Mouse (Mus musculus) midbrain, postnatal 0 days (tissue): ENCODE results near the gene D6Ertd527e. TPM values are rescaled to one million over a fixed set of nuclear protein-coding genes. Genes with fewer than 3 reads are reported as not detected.
A peak's percentile ranks its signal among the peaks of the same experiment; 100 is the strongest.
"Not testable (repeated sequence)": the region's sequence is repeated elsewhere in the genome, so short reads cannot be mapped to it uniquely, and the experiment has no call there.

Source experiments
- ATAC-seq: fragments of 200-750 bp; cut with Nextera tagmentation; 2 replicates; pipeline ENCODE4 v1.8.0; 2017; ENCODE audit warnings: moderate number of reproducible peaks, mild to moderate bottlenecking, moderate TSS enrichment, moderate library complexity; ENCODE audit not compliant: low FRiP score
- DNase-seq: peaks from one replicate; pipeline ENCODE4 v3.0.0-alpha.2; 2015; ENCODE audit warnings: low spot score
- H3K27ac ChIP-seq: fragments of 300-500 bp; sonication (generic); 2 replicates; pipeline ENCODE4 v1.5.1; 2014; ENCODE audit warnings: low read depth, mild to moderate bottlenecking, low read length, mixed read lengths
- H3K27me3 ChIP-seq: fragments of 300-500 bp; sonication (generic); 2 replicates; pipeline ENCODE4 v1.6.1; 2014; ENCODE audit warnings: low read length, control low read depth, mixed read lengths; ENCODE audit not compliant: insufficient read depth
- H3K36me3 ChIP-seq: fragments of 300-500 bp; sonication (generic); 2 replicates; pipeline ENCODE4 v1.6.1; 2014; ENCODE audit warnings: low read length, control low read depth, mixed read lengths; ENCODE audit not compliant: insufficient read depth
- H3K4me1 ChIP-seq: fragments of 300-500 bp; sonication (generic); 2 replicates; pipeline ENCODE4 v1.6.1; 2014; ENCODE audit warnings: mild to moderate bottlenecking, control low read depth, antibody characterized with exemption, low read length, mixed read lengths; ENCODE audit not compliant: insufficient read depth
- H3K4me2 ChIP-seq: fragments of 300-500 bp; sonication (generic); 2 replicates; pipeline ENCODE4 v1.6.1; 2014; ENCODE audit warnings: low read depth, mild to moderate bottlenecking, low read length, mixed read lengths; ENCODE audit not compliant: poor library complexity, severe bottlenecking
- H3K4me3 ChIP-seq: fragments of 300-500 bp; sonication (generic); 2 replicates; pipeline ENCODE4 v1.5.1; 2014; ENCODE audit warnings: low read depth, mild to moderate bottlenecking, low read length, moderate library complexity
- H3K9ac ChIP-seq: fragments of 300-500 bp; sonication (generic); replicated peaks from 2 replicates; pipeline ENCODE4 v1.6.1; 2014; ENCODE audit warnings: mild to moderate bottlenecking, low read length, moderate library complexity, mixed read lengths; ENCODE audit not compliant: poor library complexity, severe bottlenecking
- H3K9me3 ChIP-seq: fragments of 300-500 bp; sonication (generic); 2 replicates; pipeline ENCODE4 v1.6.1; 2016; ENCODE audit warnings: low read length, control low read depth
- CTCF ChIP-seq: IDR thresholded peaks from 2 replicates; pipeline ENCODE4 v1.5.1; 2016; ENCODE audit warnings: antibody characterized with exemption, mild to moderate bottlenecking
- WGBS: fragments of 180-500 bp; shearing (Covaris S2); extraction: QIAGEN DNeasy Blood & Tissue Kit; methylation state at CpG from one replicate; pipeline ENCODE4 v1.1.7; 2014; 5-methylcytosine and 5-hydroxymethylcytosine counted together
- polyA plus RNA-seq: library from polyadenylated mRNA; unstranded; fragments of >200 nt; fragmentation: Nextera tagmentation; extraction: Ambion mirVana; gene quantifications from 2 replicates; pipeline ENCODE4 v1.2.1, GENCODE M21; 2015
- total RNA-seq: library from RNA; depleted of rRNA; stranded (reverse); fragments of >200 nt; gene quantifications from 2 replicates; pipeline ENCODE4 v1.2.3, GENCODE M21; 2014

The D6Ertd527e gene
- total and polyA plus RNA-seq, 2 experiments from 2014 or later, result 0.41 to 0.77 TPM

- 90% methylated on average over 5 of the region's 5 CpGs for WGBS
- Histone ChIP-seq H3K9me3 (no peaks in the 10 kb centered on the region), H3K4me3 (no peak overlapping the region), H3K4me2 (no peak overlapping the region), H3K27ac (no peak overlapping the region), H3K9ac (no peak overlapping the region), H3K36me3 (peaks cover 26% of the 10 kb centered on the region), H3K27me3 (no peaks in the 10 kb centered on the region), H3K4me1 (no peaks in the 10 kb centered on the region)
- TF ChIP-seq CTCF, result no peak
- no peak for ATAC-seq
- DNase-seq, result no peak
Measured at GRCm38 (mm10) chr6:87092476-87092875, 12.1 kb upstream of the D6Ertd527e start.

GRCm38 (mm10) chr6:87093631-87094030 is 10.9 kb upstream of the D6Ertd527e start:
- H3K9me3 ChIP-seq, H3K9ac ChIP-seq, H3K4me2 ChIP-seq, ATAC-seq, H3K4me3 ChIP-seq, H3K27me3 ChIP-seq, DNase-seq, H3K27ac ChIP-seq, H3K4me1 ChIP-seq: not testable (repeated sequence)
- 91% methylated on average over 8 of the region's 8 CpGs for WGBS
- H3K36me3 ChIP-seq, result peaks cover 16% of the 10 kb centered on the region

- H3K9me3 ChIP-seq, result no peaks in the 10 kb centered on the region
- ATAC-seq (no peak), DNase-seq (no peak)
- no peaks in the 10 kb centered on the region for H3K27me3 ChIP-seq
- peaks cover 14% of the 10 kb centered on the region for H3K4me1 ChIP-seq
- H3K9ac ChIP-seq, result no peak overlapping the region
- H3K27ac ChIP-seq, result peak overlapping the region; percentile 78
- no peak overlapping the region for H3K4me3 ChIP-seq
- TF ChIP-seq CTCF, result no peak
- no peak overlapping the region for H3K4me2 ChIP-seq
- WGBS, result 15% methylated on average over 3 of the region's 3 CpGs
- no peaks in the 10 kb centered on the region for H3K36me3 ChIP-seq
Measured at GRCm38 (mm10) chr6:87099261-87099660, 5.3 kb upstream of the D6Ertd527e start.

GRCm38 (mm10) chr6:87099671-87100296 is 4.8 kb upstream of the D6Ertd527e start:
- 29% methylated on average over 7 of the region's 7 CpGs for WGBS
- peak; percentile 63; the same call in 1 of the 2 replicates for ATAC-seq
- H3K9me3 ChIP-seq, result no peaks in the 10 kb centered on the region
- peak; percentile 85 for DNase-seq
- H3K36me3 ChIP-seq, result no peaks in the 10 kb centered on the region
- peak overlapping the region; percentile 78 for H3K27ac ChIP-seq
- no peak overlapping the region for H3K9ac ChIP-seq
- H3K4me3 ChIP-seq, result no peak overlapping the region
- H3K27me3 ChIP-seq, result no peaks in the 10 kb centered on the region
- no peak overlapping the region for H3K4me2 ChIP-seq
- peaks cover 14% of the 10 kb centered on the region for H3K4me1 ChIP-seq
- no peak for TF ChIP-seq CTCF

GRCm38 (mm10) chr6:87100297-87101020 is 4.1 kb upstream of the D6Ertd527e start:
- Histone ChIP-seq H3K9ac (no peak overlapping the region), H3K4me2 (no peak overlapping the region), H3K36me3 (no peaks in the 10 kb centered on the region), H3K27me3 (no peaks in the 10 kb centered on the region), H3K27ac (peak overlapping the region; percentile 78), H3K4me3 (no peak overlapping the region), H3K4me1 (peaks cover 14% of the 10 kb centered on the region), H3K9me3 (no peaks in the 10 kb centered on the region)
- no peak for TF ChIP-seq CTCF
- WGBS, result 86% methylated on average over 9 of the region's 9 CpGs
- ATAC-seq (no peak), DNase-seq (peak; percentile 62)

GRCm38 (mm10) chr6:87101281-87101954 is 3.1 kb upstream of the D6Ertd527e start:
- Histone ChIP-seq H3K9me3 (no peaks in the 10 kb centered on the region), H3K27ac (0 out of 2 replicates have a peak overlapping the region, but pooled peaks have one; percentile 78), H3K4me1 (peaks cover 14% of the 10 kb centered on the region), H3K4me2 (peak overlapping the region; percentile 58), H3K4me3 (peak overlapping the region; percentile 24), H3K9ac (0 out of 2 replicates have a peak overlapping the region, but pooled peaks have one; percentile 20), H3K36me3 (no peaks in the 10 kb centered on the region), H3K27me3 (no peaks in the 10 kb centered on the region)
- peak; percentile 67 for ATAC-seq
- WGBS, result 11% methylated on average over 12 of the region's 12 CpGs
- TF ChIP-seq CTCF, result peak; percentile 88
- DNase-seq, result peak; percentile 91
